Mouse (Mus musculus): ENCODE data around the gene Wdr90. TPM values are rescaled to one million over a fixed set of nuclear protein-coding genes. Genes with fewer than 3 reads are reported as not detected.
"Not testable (repeated sequence)": the region's sequence is repeated elsewhere in the genome, so short reads cannot be mapped to it uniquely, and the experiment has no call there.

Gene Wdr90
- polyA plus RNA-seq, 1 experiment: 21.6 TPM

- peak overlapping the region; percentile 77 for H3K4me3 ChIP-seq (replicated peaks; ENCODE audit: insufficient read depth, low read depth, low read length)
- WGBS: 30% methylated on average over 4 of the region's 4 CpGs
- H3K27me3 ChIP-seq (ENCODE audit: control insufficient read depth, insufficient read depth, low read length): no peaks in the 10 kb centered on the region
- DNase-seq: peak in 1 of 2 experiments; percentile 36
- no peak for TF ChIP-seq CTCF (IDR thresholded peaks at IDR 0.05; ENCODE audit: borderline replicate concordance, insufficient read depth, low read depth, low read length)
- no peak for TF ChIP-seq POLR2A (IDR thresholded peaks at IDR 0.05; ENCODE audit: borderline replicate concordance, insufficient read depth, low read length)
- peaks cover 34% of the 10 kb centered on the region for H3K4me1 ChIP-seq (ENCODE audit: control insufficient read depth, insufficient read depth, low read length)
- H3K27ac ChIP-seq (ENCODE audit: insufficient read depth, low read length): peak overlapping the region; percentile 95
These were observed 50.4 kb downstream of the Wdr90 start for GRCm38 (mm10) chr17:25810890-25811289.

DNA sequence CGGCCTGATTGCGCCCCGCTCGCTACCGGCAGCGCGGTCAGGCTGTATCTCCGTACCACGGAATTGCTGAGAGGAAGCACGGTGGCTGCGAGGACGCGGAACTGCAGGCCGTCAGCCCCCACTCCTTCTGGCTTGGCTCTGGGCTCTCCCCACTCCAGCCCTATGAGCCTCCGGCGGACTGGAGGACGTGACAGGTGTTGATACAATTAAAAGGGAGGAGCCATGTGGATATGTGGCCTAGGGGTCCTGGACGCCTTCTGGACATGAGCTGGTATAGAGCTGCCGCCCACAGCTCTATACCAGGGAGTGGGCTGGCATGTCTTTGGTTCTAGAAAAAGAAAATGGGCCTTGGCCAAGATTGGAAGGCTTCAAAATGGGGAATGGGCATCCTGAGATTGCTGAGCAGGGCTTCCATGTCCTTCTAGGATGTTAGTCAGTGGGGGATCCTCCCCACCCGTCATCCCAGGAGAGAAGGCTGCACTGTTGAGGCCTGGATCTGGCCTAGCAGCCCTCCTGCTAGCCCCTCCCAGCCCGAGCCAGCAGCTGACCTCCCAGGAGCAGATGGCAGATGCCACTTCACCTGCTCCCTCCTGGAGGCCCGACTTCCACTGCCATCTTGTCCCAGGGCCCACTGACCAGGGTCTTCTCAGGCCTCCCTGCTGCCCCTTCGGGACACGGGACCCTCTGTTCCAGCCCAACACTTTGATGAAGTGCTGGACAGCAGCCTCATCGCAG, 51.5 kb downstream of the Wdr90 start:
- Histone ChIP-seq H3K4me3 (replicated peaks; ENCODE audit: insufficient read depth, low read depth, low read length) (peak overlapping the region; percentile 77), H3K4me1 (ENCODE audit: control insufficient read depth, insufficient read depth, low read length) (peaks cover 28% of the 10 kb centered on the region), H3K27me3 (ENCODE audit: control insufficient read depth, insufficient read depth, low read length) (no peaks in the 10 kb centered on the region), H3K27ac (ENCODE audit: insufficient read depth, low read length) (peak overlapping the region; percentile 95)
- TF ChIP-seq POLR2A (IDR thresholded peaks at IDR 0.05; ENCODE audit: borderline replicate concordance, insufficient read depth, low read length): 0 out of 2 replicates have a peak, but pooled peaks have one; percentile 11
- no peak for TF ChIP-seq CTCF (IDR thresholded peaks at IDR 0.05; ENCODE audit: borderline replicate concordance, insufficient read depth, low read depth, low read length)
- peak; percentile 83 to 85 for DNase-seq
- 3% methylated on average over 25 of the region's 25 CpGs for WGBS

DNA sequence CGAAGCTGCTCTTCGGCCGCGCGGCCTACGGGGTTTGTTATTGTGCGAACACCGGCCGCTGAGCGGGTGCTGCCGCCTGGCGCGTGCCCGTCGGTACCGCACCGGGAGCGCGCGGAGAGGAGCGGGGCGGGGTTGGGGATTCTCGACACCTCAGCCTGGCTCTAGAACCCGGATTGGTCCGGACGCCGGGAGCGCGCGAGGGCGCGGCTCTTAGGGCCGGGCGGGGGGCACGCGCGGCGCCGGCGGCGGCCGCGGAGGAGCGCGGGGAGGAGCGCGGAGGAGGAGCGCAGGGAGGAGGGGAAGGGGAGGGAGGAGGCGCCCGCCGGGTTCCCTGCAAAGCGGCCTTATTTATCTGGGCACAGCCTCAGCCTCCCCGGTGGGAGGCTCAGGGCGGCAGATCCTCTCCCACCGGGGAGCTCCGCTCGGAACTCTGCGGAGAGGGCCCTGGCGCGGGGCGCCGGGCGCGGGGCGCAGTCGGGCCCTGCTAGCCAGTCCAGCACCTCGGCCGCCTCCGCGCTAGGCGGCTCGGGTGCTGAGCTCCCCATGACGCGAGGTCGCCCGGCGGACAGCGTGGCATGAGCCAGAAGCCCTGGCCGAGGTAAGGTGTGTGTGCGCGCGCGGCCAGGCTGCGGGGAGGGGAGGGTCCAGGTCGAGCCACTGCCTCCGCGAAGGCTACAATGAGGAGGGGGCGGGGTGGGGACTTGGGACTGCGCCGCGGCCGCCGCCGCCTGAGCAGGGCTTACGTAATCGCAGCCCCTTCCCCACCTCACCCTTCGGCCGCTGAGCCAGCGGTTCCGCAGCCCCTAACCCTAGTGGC, 52.3 kb downstream of the Wdr90 start, which contains the start of gene Fbxl16:
Gene Fbxl16, plus strand, starts transcription at position 297 of the 817 bp plus-strand sequence.
- Histone ChIP-seq H3K4me1 (ENCODE audit: control insufficient read depth, insufficient read depth, low read length) (peaks cover 22% of the 10 kb centered on the region), H3K27me3 (ENCODE audit: control insufficient read depth, insufficient read depth, low read length) (no peaks in the 10 kb centered on the region), H3K27ac (ENCODE audit: insufficient read depth, low read length) (peak within 1 kb of the TSS; percentile 95), H3K4me3 (replicated peaks; ENCODE audit: insufficient read depth, low read depth, low read length) (peak within 1 kb of the TSS; percentile 77)
- peak; percentile 97 to 98 for DNase-seq
- TF ChIP-seq CTCF (IDR thresholded peaks at IDR 0.05; ENCODE audit: borderline replicate concordance, insufficient read depth, low read depth, low read length) (peak; percentile 21; the same call in 1 of the 2 replicates), POLR2A (IDR thresholded peaks at IDR 0.05; ENCODE audit: borderline replicate concordance, insufficient read depth, low read length) (peak; percentile 95)
- WGBS: under 1% methylated on average over 95 of the region's 100 CpGs

- H3K4me1 ChIP-seq (ENCODE audit: control insufficient read depth, insufficient read depth, low read length): peaks cover 20% of the 10 kb centered on the region
- DNase-seq: peak in 1 of 2 experiments; percentile 40
- WGBS: 15% methylated on average over 5 of the region's 5 CpGs
- peak overlapping the region; percentile 72 for H3K27ac ChIP-seq (ENCODE audit: insufficient read depth, low read length)
- no peak for TF ChIP-seq CTCF (IDR thresholded peaks at IDR 0.05; ENCODE audit: borderline replicate concordance, insufficient read depth, low read depth, low read length)
- no peak for TF ChIP-seq POLR2A (IDR thresholded peaks at IDR 0.05; ENCODE audit: borderline replicate concordance, insufficient read depth, low read length)
- no peaks in the 10 kb centered on the region for H3K27me3 ChIP-seq (ENCODE audit: control insufficient read depth, insufficient read depth, low read length)
- peak overlapping the region; percentile 68 for H3K4me3 ChIP-seq (replicated peaks; ENCODE audit: insufficient read depth, low read depth, low read length)
These were observed 53.3 kb downstream of the Wdr90 start for GRCm38 (mm10) chr17:25808028-25808427.

- WGBS: 46% methylated on average over 2 of the region's 2 CpGs
- H3K4me3 ChIP-seq (replicated peaks; ENCODE audit: insufficient read depth, low read depth, low read length); H3K27me3 ChIP-seq (ENCODE audit: control insufficient read depth, insufficient read depth, low read length); H3K27ac ChIP-seq (ENCODE audit: insufficient read depth, low read length): not testable (repeated sequence)
- H3K4me1 ChIP-seq (ENCODE audit: control insufficient read depth, insufficient read depth, low read length): peaks cover 16% of the 10 kb centered on the region
- peak in 1 of 2 experiments; percentile 27 for DNase-seq
These were observed 53.8 kb downstream of the Wdr90 start for GRCm38 (mm10) chr17:25807452-25807851.

DNA sequence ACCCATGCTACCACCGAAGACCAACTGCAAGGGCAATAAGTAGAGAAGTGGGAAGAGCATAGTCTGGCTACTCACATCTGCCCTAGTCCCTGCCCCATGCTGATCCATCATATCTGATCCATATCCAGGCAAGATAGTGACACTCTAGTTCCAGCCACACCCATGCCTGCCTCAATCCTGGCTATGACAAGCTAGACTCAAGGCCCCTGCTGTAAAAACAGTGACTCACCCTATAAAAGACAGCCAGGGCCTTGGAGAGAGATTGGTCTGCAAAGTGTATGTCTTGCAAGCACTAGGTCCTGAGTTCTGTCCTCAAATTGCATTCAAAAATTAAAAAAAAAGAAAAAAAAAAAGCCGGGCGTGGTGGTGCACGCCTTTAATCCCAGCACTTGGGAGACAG, 54.8 kb downstream of the Wdr90 start:
- Histone ChIP-seq H3K27me3 (ENCODE audit: control insufficient read depth, insufficient read depth, low read length) (no peaks in the 10 kb centered on the region), H3K4me3 (replicated peaks; ENCODE audit: insufficient read depth, low read depth, low read length) (no peak overlapping the region), H3K4me1 (ENCODE audit: control insufficient read depth, insufficient read depth, low read length) (peaks cover 9% of the 10 kb centered on the region), H3K27ac (ENCODE audit: insufficient read depth, low read length) (no peak overlapping the region)
- no peak for TF ChIP-seq POLR2A (IDR thresholded peaks at IDR 0.05; ENCODE audit: borderline replicate concordance, insufficient read depth, low read length)
- TF ChIP-seq CTCF (IDR thresholded peaks at IDR 0.05; ENCODE audit: borderline replicate concordance, insufficient read depth, low read depth, low read length): no peak
- no peak for DNase-seq
- WGBS: 92% methylated on average over 4 of the region's 4 CpGs

DNA sequence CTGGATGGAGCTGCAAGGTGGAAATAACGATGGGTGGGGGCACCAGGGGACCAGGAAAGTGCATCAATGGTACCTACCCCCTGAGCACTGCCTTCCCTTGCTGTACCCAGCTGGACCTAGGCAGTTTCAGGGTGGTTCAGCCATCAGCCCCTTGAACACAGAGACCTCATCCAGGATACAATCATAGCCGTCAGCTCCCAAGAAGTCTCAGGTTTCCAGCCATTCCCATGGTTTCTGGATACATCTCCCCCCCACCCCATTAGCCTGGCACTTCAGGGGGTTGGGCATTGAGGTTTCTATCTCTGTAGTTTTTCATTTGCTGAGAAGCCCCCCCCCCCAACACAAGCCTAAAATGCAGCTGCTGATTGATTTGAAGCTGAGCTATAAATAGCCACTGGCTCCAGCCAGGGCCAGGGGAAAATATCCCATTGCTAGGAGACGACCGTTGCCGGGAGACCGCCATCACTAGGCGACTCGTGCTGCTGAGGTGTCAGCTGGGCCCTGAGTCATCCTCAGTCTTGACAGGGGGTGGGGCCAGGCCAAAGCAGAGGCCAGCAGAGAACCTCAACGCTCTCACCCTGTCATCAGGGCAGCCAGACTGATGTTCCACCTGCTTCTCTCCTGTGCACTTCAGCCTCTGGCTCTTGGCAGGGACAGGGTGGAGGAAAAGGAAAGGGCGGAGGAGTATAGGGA, 58.3 kb downstream of the Wdr90 start:
- Histone ChIP-seq H3K4me3 (replicated peaks; ENCODE audit: insufficient read depth, low read depth, low read length) (no peak overlapping the region), H3K27me3 (ENCODE audit: control insufficient read depth, insufficient read depth, low read length) (no peaks in the 10 kb centered on the region), H3K4me1 (ENCODE audit: control insufficient read depth, insufficient read depth, low read length) (no peaks in the 10 kb centered on the region; the same call in 1 of the 2 replicates), H3K27ac (ENCODE audit: insufficient read depth, low read length) (no peak overlapping the region)
- 11% methylated on average over 10 of the region's 10 CpGs for WGBS
- no peak for TF ChIP-seq POLR2A (IDR thresholded peaks at IDR 0.05; ENCODE audit: borderline replicate concordance, insufficient read depth, low read length)
- TF ChIP-seq CTCF (IDR thresholded peaks at IDR 0.05; ENCODE audit: borderline replicate concordance, insufficient read depth, low read depth, low read length): no peak
- peak in 1 of 2 experiments; percentile 51 for DNase-seq
